Mouse (Mus musculus): ENCODE measurements around the gene Atg9b. TPM values are rescaled to one million over a fixed set of nuclear protein-coding genes. Genes with fewer than 3 reads are reported as not detected.

The Atg9b gene
- total RNA-seq, 2 experiments from 2014 or later: 0.75 to 1.4 TPM

- peak; percentile 45 for DNase-seq
Measured at GRCm38 (mm10) chr5:24348546-24348945, 43.4 kb downstream of the Atg9b start.

GRCm38 (mm10) chr5:24348128-24348527, 43.8 kb downstream of the Atg9b start:
- peak; percentile 78 to 82 for DNase-seq

- DNase-seq: no peak
Measured at GRCm38 (mm10) chr5:24347186-24347875, 44.6 kb downstream of the Atg9b start.

GRCm38 (mm10) chr5:24346313-24346712, 45.6 kb downstream of the Atg9b start:
- DNase-seq: no peak

- peak; percentile 44 to 51 for DNase-seq
Measured at GRCm38 (mm10) chr5:24344477-24345051, 47.4 kb downstream of the Atg9b start.

GRCm38 (mm10) chr5:24343977-24344436, 47.9 kb downstream of the Atg9b start:
- DNase-seq: no peak

GRCm38 (mm10) chr5:24343379-24343778, 48.6 kb downstream of the Atg9b start:
- DNase-seq: no peak

- DNase-seq: no peak
Measured at GRCm38 (mm10) chr5:24342966-24343365, 49.0 kb downstream of the Atg9b start.

- peak; percentile 45 to 51 for DNase-seq
Measured at GRCm38 (mm10) chr5:24342205-24342963, 49.6 kb downstream of the Atg9b start.

- DNase-seq: no peak
Measured at GRCm38 (mm10) chr5:24337821-24338220, 54.1 kb downstream of the Atg9b start.

GRCm38 (mm10) chr5:24337366-24337765, 54.6 kb downstream of the Atg9b start:
- DNase-seq: peak; percentile 64 to 80

GRCm38 (mm10) chr5:24335888-24336511, 55.9 kb downstream of the Atg9b start:
- peak; percentile 53 to 66 for DNase-seq

GRCm38 (mm10) chr5:24334749-24335148, 57.2 kb downstream of the Atg9b start:
- no peak for DNase-seq

Other genes starting within 250 kb of the Atg9b start
- gene Nupl2, start 227.2 kb downstream of the Atg9b start, total RNA-seq (2021): 1 to 10 TPM; 6.9 to 7.0 TPM
- gene Kcnh2, start 40.5 kb downstream of the Atg9b start, total RNA-seq (2021): 10 to 100 TPM; 52.6 to 61.1 TPM
- gene Nos3, start 27.3 kb downstream of the Atg9b start, total RNA-seq (2021): 10 to 100 TPM; 21.8 to 22.6 TPM
- gene Abcb8, start 1.5 kb upstream of the Atg9b start, total RNA-seq (2021): 10 to 100 TPM; 87.2 to 90.7 TPM
- not detected for gene Asic3, start 21.2 kb upstream of the Atg9b start, total RNA-seq (2021)
- 10 to 100 TPM; 19.3 to 23.0 TPM for gene Cdk5, start 31.4 kb upstream of the Atg9b start, total RNA-seq (2021)
- gene Slc4a2, start 31.7 kb upstream of the Atg9b start, total RNA-seq (2021): 10 to 100 TPM; 25.5 to 30.3 TPM
- 100 to 1,000 TPM; 288 to 330 TPM for gene Fastk, start 53.1 kb upstream of the Atg9b start, total RNA-seq (2021)
- 10 to 100 TPM; 10.7 to 10.8 TPM for gene Tmub1, start 55.7 kb upstream of the Atg9b start, total RNA-seq (2021)
- gene Agap3, start 60.0 kb upstream of the Atg9b start, total RNA-seq (2021): 10 to 100 TPM; 89.1 to 98.9 TPM
- not detected for gene Gbx1, start 135.1 kb upstream of the Atg9b start, total RNA-seq (2021)
- 10 to 100 TPM; 83.7 to 90.6 TPM for gene Asb10, start 148.8 kb upstream of the Atg9b start, total RNA-seq (2021)
- not detected for gene 4931409K22Rik, start 164.7 kb upstream of the Atg9b start, total RNA-seq (2021)
- gene Abcf2, start 185.3 kb upstream of the Atg9b start, total RNA-seq (2021): 10 to 100 TPM; 53.5 to 54.9 TPM
- 1 to 10 TPM; 5.8 to 6.9 TPM for gene Chpf2, start 194.6 kb upstream of the Atg9b start, total RNA-seq (2021)
- 10 to 100 TPM; 56.5 to 59.8 TPM for gene Smarcd3, start 232.3 kb upstream of the Atg9b start, total RNA-seq (2021)

All from heart, adult 18-20 months (tissue).